Mouse (Mus musculus): ENCODE data around the gene Gm3248. TPM values are rescaled to one million over a fixed set of nuclear protein-coding genes. Genes with fewer than 3 reads are reported as not detected.
A peak's percentile ranks its signal among the peaks of the same experiment; 100 is the strongest.
"Not testable (repeated sequence)": the region's sequence is repeated elsewhere in the genome, so short reads cannot be mapped to it uniquely, and the experiment has no call there.

Gm3248 gene
- 0.38 and 0.71 TPM in 2 replicates for polyA plus RNA-seq (2016; fragmentation: Nextera tagmentation; extraction: Ambion mirVana)

DNA sequence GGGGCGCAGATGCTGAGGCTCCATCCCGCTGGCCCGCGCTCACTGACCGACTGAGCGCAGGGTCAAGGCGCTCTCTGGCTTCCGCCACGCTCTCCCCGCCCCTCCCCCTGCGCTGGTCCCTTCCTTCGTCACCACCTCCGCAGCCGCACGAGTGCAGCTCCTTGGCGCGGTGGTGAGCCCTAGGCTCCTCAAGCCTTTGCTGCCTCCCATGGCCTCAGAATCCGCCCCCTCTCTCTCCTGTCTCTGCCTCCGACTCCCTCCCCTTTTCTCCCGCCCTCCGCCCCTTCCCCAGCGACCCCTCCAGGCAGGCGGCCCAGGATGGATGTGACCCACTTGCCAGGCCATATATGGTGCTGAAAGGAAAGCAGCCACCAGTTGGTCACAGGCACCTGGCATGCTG is at the start of gene Gm3248:
Gene Gm3248, minus strand, starts transcription at position 111 of the 400 bp plus-strand sequence.
- Histone ChIP-seq H3K27ac (replicated peaks) (peak within 1 kb of the TSS; percentile 72), H3K4me3 (peak within 1 kb of the TSS; percentile 60)
- H3K4me1 ChIP-seq; H3K36me3 ChIP-seq; H3K9me3 ChIP-seq (replicated peaks); H3K27me3 ChIP-seq (ENCODE audit: low read depth, poor library complexity, severe bottlenecking): not testable (repeated sequence)
- DNase-seq (ENCODE audit: low spot score), result peak; percentile 38
- WGBS, result under 1% methylated on average over 22 of the region's 23 CpGs

DNA sequence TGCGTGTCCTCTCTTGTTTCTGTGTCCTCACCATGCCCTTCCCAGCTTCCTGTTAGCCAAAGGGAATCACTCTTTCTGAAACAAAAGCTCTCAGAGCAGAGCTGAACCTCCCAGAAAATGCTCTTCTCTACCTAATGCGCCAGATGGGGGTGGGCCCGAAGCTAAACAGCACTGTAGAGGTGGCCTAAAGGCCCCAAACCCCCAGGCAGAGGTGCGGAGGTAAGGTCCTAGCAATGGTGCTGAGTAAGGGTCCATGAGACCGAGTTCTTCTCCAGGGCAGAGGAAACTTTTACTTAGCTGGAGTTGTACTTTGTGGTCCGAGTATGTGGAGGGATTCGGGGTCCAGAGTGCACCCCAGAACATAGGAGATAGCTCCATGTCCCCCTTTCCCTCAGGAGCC is 25.6 kb upstream of the Gm3248 start:
- H3K9me3 ChIP-seq (replicated peaks); H3K36me3 ChIP-seq; DNase-seq (ENCODE audit: low spot score); H3K27me3 ChIP-seq (ENCODE audit: low read depth, poor library complexity, severe bottlenecking); H3K4me1 ChIP-seq; H3K4me3 ChIP-seq; H3K27ac ChIP-seq (replicated peaks): not testable (repeated sequence)
- WGBS, result 86% methylated on average over 7 of the region's 7 CpGs

GRCm38 (mm10) chr14:5979037-5979436 is 17.5 kb upstream of the Gm3248 start, which contains the start of gene Gm3453:
Gene Gm3453 (minus strand): TSS chr14:5979137.
- not testable (repeated sequence) for H3K9me3 ChIP-seq (replicated peaks); H3K4me3 ChIP-seq; H3K27ac ChIP-seq (replicated peaks); H3K4me1 ChIP-seq; H3K27me3 ChIP-seq (ENCODE audit: low read depth, poor library complexity, severe bottlenecking); DNase-seq (ENCODE audit: low spot score); H3K36me3 ChIP-seq
- WGBS, result 76% methylated on average over 2 of the region's 2 CpGs

DNA sequence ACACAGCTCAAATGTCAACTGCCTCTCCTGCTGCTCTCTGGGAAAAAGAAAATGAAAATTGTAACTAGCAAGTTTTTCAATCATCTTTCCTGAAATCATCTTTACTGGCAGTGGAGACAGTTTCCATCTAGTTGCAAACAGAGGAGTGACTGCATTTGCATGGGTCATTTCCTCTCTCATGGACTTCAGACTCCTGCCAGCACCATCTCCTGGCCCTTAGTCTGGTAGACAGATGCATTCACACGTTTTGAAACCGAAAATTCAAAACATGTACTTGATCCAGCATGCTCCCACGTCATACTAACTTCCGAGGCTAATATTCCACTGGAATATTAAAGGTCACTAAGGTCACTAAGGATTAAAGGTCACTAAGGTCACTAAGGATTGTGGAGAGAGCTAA is 896 bp upstream of the Gm3248 start:
- 14% methylated on average over 4 of the region's 4 CpGs for WGBS
- H3K4me1 ChIP-seq; H3K9me3 ChIP-seq (replicated peaks): not testable (repeated sequence)

DNA sequence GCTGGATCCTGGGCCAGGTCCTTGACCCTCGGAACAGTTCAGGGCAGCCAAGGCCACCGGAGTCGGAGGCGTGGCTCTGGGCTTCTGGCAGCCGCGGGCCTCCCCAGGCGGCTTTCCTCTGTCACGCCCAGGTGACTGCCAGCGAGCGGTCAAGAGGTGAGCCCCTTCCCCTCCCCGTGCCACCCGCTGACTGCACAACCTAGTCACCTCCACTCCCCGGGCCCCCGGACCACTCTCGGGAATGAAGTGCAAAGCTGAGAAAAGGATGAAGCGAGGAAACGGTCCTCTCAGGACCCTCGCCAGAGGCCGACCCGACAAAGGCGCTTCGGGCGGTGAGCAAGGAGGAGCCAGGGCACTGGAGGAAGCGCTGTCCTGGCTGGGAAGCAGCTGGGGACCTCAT is 443 bp downstream of the Gm3248 start:
- not testable (repeated sequence) for H3K27me3 ChIP-seq (ENCODE audit: low read depth, poor library complexity, severe bottlenecking); H3K4me1 ChIP-seq; H3K9me3 ChIP-seq (replicated peaks); H3K36me3 ChIP-seq
- Histone ChIP-seq H3K27ac (replicated peaks) (peak overlapping the region; percentile 72), H3K4me3 (peak overlapping the region; percentile 60)
- WGBS, result 1% methylated on average over 22 of the region's 24 CpGs
- DNase-seq (ENCODE audit: low spot score), result peak; percentile 51

More for the DNA sequence above, 896 bp upstream of the Gm3248 start:
- not testable (repeated sequence) for DNase-seq (ENCODE audit: low spot score); H3K36me3 ChIP-seq; H3K4me3 ChIP-seq; H3K27ac ChIP-seq (replicated peaks); H3K27me3 ChIP-seq (ENCODE audit: low read depth, poor library complexity, severe bottlenecking)

GRCm38 (mm10) chr14:5960479-5960878 is 1.1 kb downstream of the Gm3248 start:
- 0% methylated on average over 4 of the region's 10 CpGs for WGBS
- not testable (repeated sequence) for H3K36me3 ChIP-seq; H3K27me3 ChIP-seq (ENCODE audit: low read depth, poor library complexity, severe bottlenecking); H3K27ac ChIP-seq (replicated peaks); H3K4me1 ChIP-seq; DNase-seq (ENCODE audit: low spot score); H3K9me3 ChIP-seq (replicated peaks); H3K4me3 ChIP-seq

GRCm38 (mm10) chr14:5923276-5923675 is 38.3 kb downstream of the Gm3248 start:
- H3K4me3 ChIP-seq; H3K9me3 ChIP-seq (replicated peaks); H3K36me3 ChIP-seq; H3K4me1 ChIP-seq; H3K27me3 ChIP-seq (ENCODE audit: low read depth, poor library complexity, severe bottlenecking); DNase-seq (ENCODE audit: low spot score); H3K27ac ChIP-seq (replicated peaks): not testable (repeated sequence)
- 80% methylated on average over 7 of the region's 7 CpGs for WGBS

GRCm38 (mm10) chr14:5918330-5918942 is 43.1 kb downstream of the Gm3248 start:
- not testable (repeated sequence) for DNase-seq (ENCODE audit: low spot score); H3K27me3 ChIP-seq (ENCODE audit: low read depth, poor library complexity, severe bottlenecking); H3K36me3 ChIP-seq; H3K27ac ChIP-seq (replicated peaks); H3K9me3 ChIP-seq (replicated peaks); H3K4me3 ChIP-seq; H3K4me1 ChIP-seq
- WGBS, result 81% methylated on average over 4 of the region's 4 CpGs

DNA sequence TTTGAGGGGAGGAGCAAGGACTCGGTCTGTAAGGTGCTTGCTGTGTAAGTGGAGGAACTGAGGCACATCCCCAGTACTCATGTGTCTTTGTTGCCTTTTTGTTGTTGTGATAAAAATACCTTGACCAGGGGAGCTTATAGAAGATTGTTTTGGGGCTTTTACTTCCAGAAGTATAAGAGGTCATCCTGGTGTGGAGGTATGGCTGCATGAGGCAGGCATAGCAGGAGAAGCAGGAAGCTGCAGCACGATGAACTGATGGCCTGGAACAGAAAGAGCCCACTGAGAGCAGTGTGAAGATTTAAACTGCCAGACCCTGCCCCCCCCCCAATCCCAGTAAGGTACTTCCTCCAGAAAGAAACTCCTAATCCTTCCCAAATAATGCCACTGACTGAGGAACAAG is 47.8 kb downstream of the Gm3248 start:
- H3K27me3 ChIP-seq (ENCODE audit: low read depth, poor library complexity, severe bottlenecking); H3K4me1 ChIP-seq; H3K4me3 ChIP-seq; H3K36me3 ChIP-seq; H3K9me3 ChIP-seq (replicated peaks); DNase-seq (ENCODE audit: low spot score); H3K27ac ChIP-seq (replicated peaks): not testable (repeated sequence)
- 75% methylated on average over 2 of the region's 2 CpGs for WGBS

Other genes with a start within 250 kb of the Gm3248 start
- 0.10 and 0.48 TPM in 2 replicates for gene Gm3373, start 220.2 kb downstream of the Gm3248 start, polyA plus RNA-seq (2016; fragmentation: Nextera tagmentation; extraction: Ambion mirVana)
- 1.4 and 1.5 TPM in 2 replicates for gene Gm3383, start 153.8 kb downstream of the Gm3248 start, polyA plus RNA-seq (2016; fragmentation: Nextera tagmentation; extraction: Ambion mirVana)
- gene Gm3424, start 131.4 kb downstream of the Gm3248 start, polyA plus RNA-seq (2016; fragmentation: Nextera tagmentation; extraction: Ambion mirVana), result not detected in 2 replicates
- gene Gm8237, start 81.4 kb downstream of the Gm3248 start, polyA plus RNA-seq (2016; fragmentation: Nextera tagmentation; extraction: Ambion mirVana), result 0.11 and 0.20 TPM in 2 replicates
- gene Gm3453, start 17.4 kb upstream of the Gm3248 start, polyA plus RNA-seq (2016; fragmentation: Nextera tagmentation; extraction: Ambion mirVana), result not detected in 2 replicates
- not detected in 2 replicates for gene Gm6337, start 96.5 kb upstream of the Gm3248 start, polyA plus RNA-seq (2016; fragmentation: Nextera tagmentation; extraction: Ambion mirVana)
- 0.65 and 1.1 TPM in 2 replicates for gene Gm8206, start 132.2 kb upstream of the Gm3248 start, polyA plus RNA-seq (2016; fragmentation: Nextera tagmentation; extraction: Ambion mirVana)
- gene Gm3468, start 146.9 kb upstream of the Gm3248 start, polyA plus RNA-seq (2016; fragmentation: Nextera tagmentation; extraction: Ambion mirVana), result 1.8 TPM in 2 replicates
- not detected in 2 replicates for gene Gm3476, start 164.1 kb upstream of the Gm3248 start, polyA plus RNA-seq (2016; fragmentation: Nextera tagmentation; extraction: Ambion mirVana)